Mouse (Mus musculus): ENCODE results near the gene Ccr10.

- TF ChIP-seq CTCF (IDR thresholded peaks at IDR 0.05; ENCODE audit: control insufficient read depth, insufficient read depth, insufficient read length) = no peak
- TF ChIP-seq USF1 (IDR thresholded peaks at IDR 0.05; ENCODE audit: low read depth) = no peak
- TF ChIP-seq MAX (IDR thresholded peaks at IDR 0.05) = no peak
- no peak for TF ChIP-seq MYOG (IDR thresholded peaks at IDR 0.05; ENCODE audit: control insufficient read depth, extremely low read depth, insufficient read length)
- no peak for TF ChIP-seq FOSL1 (IDR thresholded peaks at IDR 0.05; ENCODE audit: insufficient read depth, low read length, poor library complexity, severe bottlenecking)
Observed at GRCm38 (mm10) chr11:101161551-101161950, 13.7 kb downstream of the Ccr10 start.
